Comparison of ENCODE assay signal across 8 mouse cellular contexts in the genomic region with DNA sequence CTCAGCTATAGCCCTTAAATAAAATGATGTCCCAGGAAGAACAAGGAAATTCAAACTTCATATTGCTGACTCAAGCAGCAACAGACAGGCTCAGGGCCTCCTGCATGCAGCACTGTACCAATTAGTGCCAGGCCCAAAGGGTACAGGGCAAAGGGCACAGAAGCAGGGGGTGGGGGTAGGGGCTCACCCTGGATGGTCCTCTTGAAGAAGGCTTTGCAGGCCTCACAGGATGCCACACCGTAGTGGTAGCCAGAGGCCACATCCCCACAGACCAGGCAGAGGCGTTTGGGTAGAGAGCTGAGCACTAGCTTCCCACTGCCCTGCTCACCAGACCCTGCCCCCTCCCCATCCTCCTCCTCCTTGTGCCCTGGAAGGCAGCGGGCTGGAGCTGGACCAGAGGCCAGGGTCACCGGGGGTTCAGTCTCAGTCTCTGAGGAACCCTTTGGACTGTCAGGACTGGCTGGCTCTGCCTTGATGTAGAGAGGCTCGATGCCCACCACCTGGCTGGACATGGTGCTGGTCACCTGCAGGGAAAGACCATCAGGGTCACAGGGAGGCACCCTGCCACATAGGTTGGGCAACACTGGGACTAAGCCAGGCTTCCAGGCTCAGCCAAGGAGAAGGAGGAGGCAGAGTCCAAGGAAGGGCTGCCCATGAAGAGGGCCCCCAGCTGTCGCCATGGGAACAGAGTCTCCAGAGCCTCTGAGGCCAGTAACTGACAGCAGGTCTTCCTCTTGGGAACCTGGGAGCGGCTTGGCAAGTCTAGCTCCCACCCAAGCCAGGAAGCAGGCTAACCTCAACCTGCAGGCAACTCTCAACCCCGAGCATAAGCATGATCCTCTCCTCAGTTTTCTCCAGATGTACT. TPM values are rescaled to one million over a fixed set of nuclear protein-coding genes. Genes with fewer than 3 reads are reported as not detected.
DNase-seq lines count a peak whose midpoint lies in the region; ATAC-seq and TF ChIP-seq lines count a peak whose summit lies in the region.

No protein-coding gene starts in this region.

- peak overlapping the region; percentile 64; the same call in 1 of the 2 replicates for H3K4me2 ChIP-seq in forebrain, embryonic 11.5 days (ENCODE audit: low read depth, low read length, severe bottlenecking)
- H3K4me2 ChIP-seq in intestine, postnatal 0 days (replicated peaks; ENCODE audit: low read depth) = peak overlapping the region; percentile 87
- peak overlapping the region; percentile 89 for H3K4me2 ChIP-seq in stomach, embryonic 14.5 days (replicated peaks; ENCODE audit: low read depth, low read length)

- H3K4me1 ChIP-seq in forebrain, embryonic 11.5 days (replicated peaks; ENCODE audit: control insufficient read depth, insufficient read depth, low read length) = peaks cover 16% of the 10 kb centered on the region; the same call in 1 of the 2 replicates
- H3K4me1 ChIP-seq in intestine, postnatal 0 days (replicated peaks; ENCODE audit: control insufficient read depth, insufficient read depth, low read length) = peaks cover 7% of the 10 kb centered on the region; the same call in 1 of the 2 replicates
- H3K4me1 ChIP-seq in lung, adult 2 months (ENCODE audit: control insufficient read depth, insufficient read depth, low read length) = peaks cover 13% of the 10 kb centered on the region
- H3K4me1 ChIP-seq in stomach, embryonic 14.5 days (ENCODE audit: control insufficient read depth, insufficient read depth, low read length) = peaks cover 12% of the 10 kb centered on the region

- peak overlapping the region; percentile 88 for H3K4me3 ChIP-seq in gastrocnemius, adult 2 months
- peak overlapping the region; percentile 86 for H3K4me3 ChIP-seq in forebrain, embryonic 11.5 days (ENCODE audit: low read depth, low read length)
- peak overlapping the region; percentile 88 for H3K4me3 ChIP-seq in intestine, postnatal 0 days (ENCODE audit: low read depth, low read length)
- no peak overlapping the region for H3K4me3 ChIP-seq in lung, adult 2 months (replicated peaks; ENCODE audit: extremely low read depth, low read depth, low read length)
- peak overlapping the region; percentile 45 for H3K4me3 ChIP-seq in stomach, embryonic 14.5 days (ENCODE audit: low read depth, low read length)

- ATAC-seq in forebrain, embryonic 11.5 days (replicated peaks; ENCODE audit: low FRiP score) = no peak
- ATAC-seq in intestine, postnatal 0 days = peak; percentile 66
- no peak for ATAC-seq in stomach, embryonic 14.5 days (ENCODE audit: insufficient number of reproducible peaks, insufficient read depth, low FRiP score, low read depth)

- intact Hi-C loops in gastrocnemius, adult 2 months (cut with DNase I) = no loop called here
- intact Hi-C loops in gastrocnemius, postnatal 36 days (cut with DNase I) = no loop called here

- peak; percentile 84 for DNase-seq in gastrocnemius, adult 2 months
- DNase-seq in gastrocnemius, postnatal 36 days = no peak
- peak; percentile 84 for DNase-seq in adrenal gland, postnatal 14 days
- peak; percentile 62 for DNase-seq in forebrain, embryonic 11.5 days (ENCODE audit: low spot score)
- DNase-seq in lung, adult 2 months = peak; percentile 46
- DNase-seq in layer of hippocampus, postnatal 10 days (ENCODE audit: low spot score in 2 of 2) = no peak

- WGBS in forebrain, embryonic 11.5 days = 46% methylated on average over 7 of the region's 8 CpGs
- WGBS in intestine, postnatal 0 days = 18% methylated on average over 8 of the region's 8 CpGs
- whole genome bisulfite sequencing in lung, adult 2 months = 48% methylated on average over 8 of the region's 8 CpGs
- 35% methylated on average over 8 of the region's 8 CpGs for WGBS in stomach, embryonic 14.5 days

- peak overlapping the region; percentile 91 for H3K27ac ChIP-seq in gastrocnemius, adult 2 months
- H3K27ac ChIP-seq in forebrain, embryonic 11.5 days (ENCODE audit: low read depth, low read length) = no peak overlapping the region
- peak overlapping the region; percentile 99 for H3K27ac ChIP-seq in intestine, postnatal 0 days (ENCODE audit: low read depth, low read length)
- peak overlapping the region; percentile 56; the same call in 1 of the 2 replicates for H3K27ac ChIP-seq in stomach, embryonic 14.5 days (ENCODE audit: low read length)

- peaks cover 24% of the 10 kb centered on the region for H3K27me3 ChIP-seq in forebrain, embryonic 11.5 days (ENCODE audit: control insufficient read depth, insufficient read depth, low read length)
- H3K27me3 ChIP-seq in intestine, postnatal 0 days (replicated peaks; ENCODE audit: control insufficient read depth, insufficient read depth, low read length) = peaks cover 4% of the 10 kb centered on the region
- 0 out of 2 replicates have a peak, but pooled peaks cover 5% of the 10 kb centered on the region for H3K27me3 ChIP-seq in stomach, embryonic 14.5 days (ENCODE audit: control insufficient read depth, insufficient read depth, low read length)

- H3K36me3 ChIP-seq in forebrain, embryonic 11.5 days (ENCODE audit: control insufficient read depth, insufficient read depth, low read length) = no peaks in the 10 kb centered on the region
- peaks cover 9% of the 10 kb centered on the region for H3K36me3 ChIP-seq in intestine, postnatal 0 days (ENCODE audit: control insufficient read depth, insufficient read depth)
- no peaks in the 10 kb centered on the region for H3K36me3 ChIP-seq in stomach, embryonic 14.5 days (ENCODE audit: control insufficient read depth, insufficient read depth, low read length)

- peak overlapping the region; percentile 86; the same call in 1 of the 2 replicates for H3K9ac ChIP-seq in forebrain, embryonic 11.5 days (ENCODE audit: low read length)
- H3K9ac ChIP-seq in intestine, postnatal 0 days (ENCODE audit: low read depth, low read length) = peak overlapping the region; percentile 95
- peak overlapping the region; percentile 29; the same call in 1 of the 2 replicates for H3K9ac ChIP-seq in stomach, embryonic 14.5 days (replicated peaks; ENCODE audit: low read depth, low read length)

- TF ChIP-seq CTCF in gastrocnemius, adult 2 months (IDR thresholded peaks at IDR 0.05) = no peak
- no peak for TF ChIP-seq CTCF in intestine, postnatal 0 days (IDR thresholded peaks at IDR 0.05; ENCODE audit: low read depth)
- TF ChIP-seq CTCF in lung, adult 2 months (IDR thresholded peaks at IDR 0.05; ENCODE audit: insufficient read depth, low read length) = no peak

- no peaks in the 10 kb centered on the region for H3K9me3 ChIP-seq in forebrain, embryonic 11.5 days (ENCODE audit: control insufficient read depth, low read length)
- H3K9me3 ChIP-seq in intestine, postnatal 0 days (ENCODE audit: control insufficient read depth) = no peaks in the 10 kb centered on the region
- H3K9me3 ChIP-seq in stomach, embryonic 14.5 days (ENCODE audit: control insufficient read depth, low read depth, low read length) = no peaks in the 10 kb centered on the region

- TF ChIP-seq POLR2A in lung, adult 2 months (IDR thresholded peaks at IDR 0.05; ENCODE audit: borderline replicate concordance, extremely low read depth, low read depth, low read length) = no peak

RNA-seq across cellular contexts. Expression of gene Esrra, which starts 1.5 kb away (rescaled TPM):
- 100 to 1,000 TPM in 1 of 2 experiments, 10 to 100 TPM in 1; 80.0 to 108 TPM for total RNA-seq in gastrocnemius, adult 2 months (2021)
- 10 to 100 TPM; 84.3 to 85.3 TPM for total RNA-seq in gastrocnemius, postnatal 36 days (2021)
- 63.2 and 67.0 TPM in 2 replicates for total RNA-seq in adrenal gland, postnatal 14 days (2021)
- polyA plus RNA-seq in forebrain, embryonic 11.5 days (2014; fragmentation: Nextera tagmentation; extraction: Ambion mirVana) = 5.4 TPM in 2 replicates
- 63.6 TPM in 2 replicates for polyA plus RNA-seq in intestine, postnatal 0 days (2015; fragmentation: Nextera tagmentation; extraction: Ambion mirVana)
- 42.9 and 43.8 TPM in 2 replicates for polyA plus RNA-seq in lung, adult 2 months (2012; rRNA removed)
- 6.5 and 6.8 TPM in 2 replicates for polyA plus RNA-seq in stomach, embryonic 14.5 days (2014; fragmentation: Nextera tagmentation; extraction: Ambion mirVana)
- total RNA-seq in layer of hippocampus, postnatal 10 days (2021) = 10 to 100 TPM; 45.8 to 53.0 TPM

RNA-seq across cellular contexts. Expression of gene Catsperz, which starts 5.1 kb away (rescaled TPM):
- total RNA-seq in gastrocnemius, adult 2 months (2021) = not detected
- not detected for total RNA-seq in gastrocnemius, postnatal 36 days (2021)
- 0.53 TPM in 1 of 2 replicates, not detected in the other for total RNA-seq in adrenal gland, postnatal 14 days (2021)
- polyA plus RNA-seq in forebrain, embryonic 11.5 days (2014; fragmentation: Nextera tagmentation; extraction: Ambion mirVana) = not detected in 2 replicates
- 0.65 and 0.76 TPM in 2 replicates for polyA plus RNA-seq in intestine, postnatal 0 days (2015; fragmentation: Nextera tagmentation; extraction: Ambion mirVana)
- polyA plus RNA-seq in lung, adult 2 months (2012; rRNA removed) = 0.16 and 0.49 TPM in 2 replicates
- 1.5 and 1.8 TPM in 2 replicates for polyA plus RNA-seq in stomach, embryonic 14.5 days (2014; fragmentation: Nextera tagmentation; extraction: Ambion mirVana)
- total RNA-seq in layer of hippocampus, postnatal 10 days (2021) = 10 to 100 TPM; 10.7 to 11.5 TPM

RNA-seq across cellular contexts. Expression of gene Prdx5, which starts 10.2 kb away (rescaled TPM):
- total RNA-seq in gastrocnemius, adult 2 months (2021) = 100 to 1,000 TPM; 177 to 270 TPM
- 100 to 1,000 TPM; 204 to 205 TPM for total RNA-seq in gastrocnemius, postnatal 36 days (2021)
- total RNA-seq in adrenal gland, postnatal 14 days (2021) = 420 and 426 TPM in 2 replicates
- polyA plus RNA-seq in forebrain, embryonic 11.5 days (2014; fragmentation: Nextera tagmentation; extraction: Ambion mirVana) = 105 and 106 TPM in 2 replicates
- 910 and 912 TPM in 2 replicates for polyA plus RNA-seq in intestine, postnatal 0 days (2015; fragmentation: Nextera tagmentation; extraction: Ambion mirVana)
- polyA plus RNA-seq in lung, adult 2 months (2012; rRNA removed) = 110 and 148 TPM in 2 replicates
- polyA plus RNA-seq in stomach, embryonic 14.5 days (2014; fragmentation: Nextera tagmentation; extraction: Ambion mirVana) = 166 and 172 TPM in 2 replicates
- 100 to 1,000 TPM; 319 to 332 TPM for total RNA-seq in layer of hippocampus, postnatal 10 days (2021)

RNA-seq across cellular contexts. Expression of gene Trmt112, which starts 10.6 kb away (rescaled TPM):
- 10 to 100 TPM; 32.7 to 41.3 TPM for total RNA-seq in gastrocnemius, adult 2 months (2021)
- 10 to 100 TPM; 31.7 to 38.8 TPM for total RNA-seq in gastrocnemius, postnatal 36 days (2021)
- total RNA-seq in adrenal gland, postnatal 14 days (2021) = 76.6 and 79.0 TPM in 2 replicates
- polyA plus RNA-seq in forebrain, embryonic 11.5 days (2014; fragmentation: Nextera tagmentation; extraction: Ambion mirVana) = 144 and 152 TPM in 2 replicates
- 52.0 and 54.4 TPM in 2 replicates for polyA plus RNA-seq in intestine, postnatal 0 days (2015; fragmentation: Nextera tagmentation; extraction: Ambion mirVana)
- polyA plus RNA-seq in lung, adult 2 months (2012; rRNA removed) = 115 and 120 TPM in 2 replicates
- polyA plus RNA-seq in stomach, embryonic 14.5 days (2014; fragmentation: Nextera tagmentation; extraction: Ambion mirVana) = 152 and 158 TPM in 2 replicates
- total RNA-seq in layer of hippocampus, postnatal 10 days (2021) = 10 to 100 TPM; 42.4 to 44.5 TPM

RNA-seq across cellular contexts. Expression of gene Kcnk4, which starts 14.2 kb away (rescaled TPM):
- total RNA-seq in gastrocnemius, adult 2 months (2021) = not detected
- not detected for total RNA-seq in gastrocnemius, postnatal 36 days (2021)
- 0.93 TPM in 1 of 2 replicates, not detected in the other for total RNA-seq in adrenal gland, postnatal 14 days (2021)
- not detected in 2 replicates for polyA plus RNA-seq in forebrain, embryonic 11.5 days (2014; fragmentation: Nextera tagmentation; extraction: Ambion mirVana)
- 0.21 and 0.38 TPM in 2 replicates for polyA plus RNA-seq in intestine, postnatal 0 days (2015; fragmentation: Nextera tagmentation; extraction: Ambion mirVana)
- polyA plus RNA-seq in lung, adult 2 months (2012; rRNA removed) = 0.17 TPM in 1 of 2 replicates, not detected in the other
- 0.35 and 0.95 TPM in 2 replicates for polyA plus RNA-seq in stomach, embryonic 14.5 days (2014; fragmentation: Nextera tagmentation; extraction: Ambion mirVana)
- total RNA-seq in layer of hippocampus, postnatal 10 days (2021) = 10 to 100 TPM; 25.3 to 27.8 TPM

Comparison
In these comparisons a context has a peak if more than half of its experiments do, and no peak if none do; other contexts are left out.
1. DNase-seq: peak in gastrocnemius, adult 2 months (single experiment), adrenal gland, postnatal 14 days (single experiment), forebrain, embryonic 11.5 days (single experiment) and lung, adult 2 months (single experiment); none in gastrocnemius, postnatal 36 days (0 of 2) and layer of hippocampus, postnatal 10 days (0 of 2).
2. H3K9ac ChIP-seq: peak in every context shown above with its lines; median percentile 95 in intestine, postnatal 0 days; 86 in forebrain, embryonic 11.5 days; 29 in stomach, embryonic 14.5 days.
3. Peak in every context shown above with its lines, with median percentiles within 50 percentile points of each other: H3K4me2 ChIP-seq.